Mouse (Mus musculus) heart, embryonic 16.5 days (tissue): Measurements from ENCODE around the gene Upk1a. TPM values are rescaled to one million over a fixed set of nuclear protein-coding genes. Genes with fewer than 3 reads are reported as not detected.

Experiments used
- ATAC-seq: fragments of 200-750 bp; cut with Nextera tagmentation; replicated peaks from 2 replicates; pipeline ENCODE4 v1.8.0; 2017; ENCODE audit warnings: moderate number of reproducible peaks; ENCODE audit not compliant: insufficient read depth, low FRiP score; ENCODE audit errors: extremely low read depth
- H3K27ac ChIP-seq: fragments of 300-500 bp; sonication (generic); 2 replicates; pipeline ENCODE4 v1.5.1; 2014; ENCODE audit warnings: mild to moderate bottlenecking, low read length, control low read depth, moderate library complexity
- H3K27me3 ChIP-seq: fragments of 300-500 bp; sonication (generic); 2 replicates; pipeline ENCODE4 v1.6.1; 2014; ENCODE audit warnings: low read length, mixed read lengths; ENCODE audit not compliant: control insufficient read depth, insufficient read depth
- H3K36me3 ChIP-seq: fragments of 300-500 bp; sonication (generic); 2 replicates; pipeline ENCODE4 v1.6.1; 2014; ENCODE audit not compliant: control insufficient read depth, insufficient read depth
- H3K4me1 ChIP-seq: fragments of 300-500 bp; sonication (generic); 2 replicates; pipeline ENCODE4 v1.6.1; 2014; ENCODE audit warnings: low read length, mixed read lengths; ENCODE audit not compliant: control insufficient read depth, insufficient read depth
- H3K4me2 ChIP-seq: fragments of 300-500 bp; sonication (generic); 2 replicates; pipeline ENCODE4 v1.6.1; 2014; ENCODE audit warnings: low read depth, mild to moderate bottlenecking, control low read depth, low read length
- H3K4me3 ChIP-seq: fragments of 300-500 bp; sonication (generic); 2 replicates; pipeline ENCODE4 v1.5.1; 2014; ENCODE audit warnings: mild to moderate bottlenecking, control low read depth, low read length
- H3K9ac ChIP-seq: fragments of 300-500 bp; sonication (generic); 2 replicates; pipeline ENCODE4 v1.6.1; 2014; ENCODE audit warnings: low read length, control low read depth
- H3K9me3 ChIP-seq: fragments of 300-500 bp; sonication (generic); replicated peaks from 2 replicates; pipeline ENCODE4 v1.6.1; 2016; ENCODE audit warnings: low read length; ENCODE audit not compliant: control insufficient read depth
- WGBS: fragments of 180-500 bp; shearing (Covaris S2); extraction: QIAGEN DNeasy Blood & Tissue Kit; methylation state at CpG from one replicate; pipeline ENCODE4 v1.1.7; 2014; 5-methylcytosine and 5-hydroxymethylcytosine counted together
- polyA plus RNA-seq: library from polyadenylated mRNA; unstranded; fragments of >200 nt; fragmentation: Nextera tagmentation; extraction: Ambion mirVana; gene quantifications from 2 replicates; pipeline ENCODE4 v1.2.1, GENCODE M21; 2015

Gene Upk1a
- polyA plus RNA-seq, 1 experiment from 2014 or later = 0.49 TPM

DNA sequence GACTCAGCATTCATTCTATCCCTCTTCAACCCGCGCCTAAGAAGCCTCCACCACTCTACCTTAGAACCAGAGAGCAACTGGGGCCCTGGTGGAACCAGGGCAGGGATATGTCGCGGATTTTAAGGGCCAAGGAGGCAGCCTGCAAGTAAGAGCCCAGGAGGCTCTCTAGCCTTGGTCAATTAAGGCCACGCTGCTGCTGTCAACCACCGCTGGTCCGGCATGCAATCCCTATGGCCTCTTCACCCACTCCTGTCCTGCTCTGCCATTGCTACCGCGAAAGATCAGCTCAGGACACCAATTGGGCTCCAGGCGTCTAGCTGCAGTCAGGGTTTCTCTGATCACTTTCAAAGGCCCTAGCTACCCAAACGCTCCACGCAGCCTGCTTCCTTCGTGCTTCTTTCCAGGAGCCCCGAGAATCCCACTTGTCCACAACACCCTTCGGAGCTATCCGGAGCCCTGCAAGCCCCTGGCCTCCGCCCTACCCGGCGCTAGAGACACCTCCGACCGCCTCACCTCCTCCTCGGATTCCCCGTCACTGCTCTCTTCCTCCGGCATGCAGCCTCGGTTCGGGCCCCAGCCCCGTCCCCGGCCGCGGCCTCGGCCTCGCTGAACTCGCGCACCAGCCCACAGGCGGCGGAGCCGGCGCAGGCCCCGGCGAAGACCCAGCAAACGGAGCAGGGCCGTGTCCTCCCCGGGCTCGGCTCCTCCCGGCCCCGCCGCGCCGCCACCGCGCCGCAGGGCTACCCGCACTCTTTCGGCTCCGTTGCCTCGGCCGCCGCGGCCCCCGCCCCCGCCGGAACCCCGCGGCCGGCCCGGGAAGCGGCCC, 24.6 kb downstream of the Upk1a start:
- Histone ChIP-seq H3K4me3 (peak overlapping the region; percentile 71), H3K27me3 (no peaks in the 10 kb centered on the region), H3K4me2 (peak overlapping the region; percentile 98), H3K9ac (peak overlapping the region; percentile 88), H3K4me1 (peaks cover 17% of the 10 kb centered on the region), H3K27ac (peak overlapping the region; percentile 80), H3K9me3 (no peaks in the 10 kb centered on the region), H3K36me3 (peaks cover 29% of the 10 kb centered on the region)
- ATAC-seq = peak; percentile 12
- WGBS = 1% methylated on average over 67 of the region's 67 CpGs

DNA sequence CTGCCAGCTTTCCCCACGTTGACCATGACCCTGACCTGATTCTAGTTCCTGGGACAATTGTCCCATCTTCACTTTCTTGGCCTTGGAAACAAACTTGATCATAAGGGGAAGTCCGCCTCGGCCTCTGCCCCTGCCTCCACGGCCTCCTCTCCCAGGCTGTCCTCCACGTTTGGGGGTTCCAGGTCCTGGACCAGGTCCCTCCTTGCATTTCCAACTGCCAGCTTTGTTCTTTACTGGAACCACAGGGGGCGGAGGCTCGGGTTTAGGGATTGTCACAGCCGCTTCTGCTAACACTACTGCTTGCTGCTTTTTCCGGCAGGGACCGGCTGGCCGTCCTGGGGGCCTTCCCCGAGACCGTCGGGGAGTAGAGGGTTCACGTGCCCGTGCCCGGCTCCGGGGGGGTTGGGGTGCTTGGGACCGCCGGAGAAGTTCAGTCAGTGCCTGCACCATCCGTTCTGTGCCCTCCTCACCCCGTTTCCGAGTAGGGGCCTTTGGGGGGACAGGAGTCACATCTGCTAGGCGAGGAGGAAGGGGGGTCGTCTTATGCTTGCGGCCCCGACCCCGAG, 26.1 kb downstream of the Upk1a start:
- H3K27me3 ChIP-seq = no peaks in the 10 kb centered on the region
- no peak overlapping the region; the same call in 1 of the 2 replicates for H3K4me2 ChIP-seq
- no peak overlapping the region for H3K27ac ChIP-seq
- H3K4me3 ChIP-seq = no peak overlapping the region
- peaks cover 17% of the 10 kb centered on the region for H3K4me1 ChIP-seq
- peaks cover 44% of the 10 kb centered on the region for H3K36me3 ChIP-seq
- WGBS = 91% methylated on average over 28 of the region's 28 CpGs
- ATAC-seq = no peak
- no peaks in the 10 kb centered on the region for H3K9me3 ChIP-seq
- H3K9ac ChIP-seq = no peak overlapping the region

DNA sequence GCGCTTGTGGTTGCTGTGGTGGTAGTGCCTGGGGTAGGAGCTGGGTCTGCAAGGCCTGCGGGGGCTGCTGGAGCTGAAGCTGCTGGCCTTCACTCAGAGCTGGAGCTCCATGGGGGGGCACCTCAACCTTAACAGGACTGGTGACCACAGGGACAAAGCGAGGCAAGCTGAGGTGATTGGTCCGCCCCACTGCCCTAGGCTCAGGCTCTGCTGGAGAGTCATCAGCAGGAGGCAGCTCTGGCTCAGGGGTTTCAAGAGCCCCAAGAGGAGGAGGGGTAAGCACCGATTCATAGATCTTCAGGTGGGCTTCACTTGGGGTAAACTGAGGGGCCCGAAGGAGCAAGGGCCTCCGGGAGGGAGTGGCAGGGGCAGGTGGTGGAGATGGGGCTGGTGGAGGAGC, 27.5 kb downstream of the Upk1a start:
- no peak overlapping the region for H3K4me2 ChIP-seq
- H3K4me3 ChIP-seq = no peak overlapping the region
- H3K9me3 ChIP-seq = no peaks in the 10 kb centered on the region
- 93% methylated on average over 7 of the region's 7 CpGs for WGBS
- no peak overlapping the region for H3K9ac ChIP-seq
- no peak for ATAC-seq
- H3K27ac ChIP-seq = no peak overlapping the region
- H3K4me1 ChIP-seq = peaks cover 17% of the 10 kb centered on the region
- no peaks in the 10 kb centered on the region for H3K27me3 ChIP-seq
- H3K36me3 ChIP-seq = peaks cover 52% of the 10 kb centered on the region

DNA sequence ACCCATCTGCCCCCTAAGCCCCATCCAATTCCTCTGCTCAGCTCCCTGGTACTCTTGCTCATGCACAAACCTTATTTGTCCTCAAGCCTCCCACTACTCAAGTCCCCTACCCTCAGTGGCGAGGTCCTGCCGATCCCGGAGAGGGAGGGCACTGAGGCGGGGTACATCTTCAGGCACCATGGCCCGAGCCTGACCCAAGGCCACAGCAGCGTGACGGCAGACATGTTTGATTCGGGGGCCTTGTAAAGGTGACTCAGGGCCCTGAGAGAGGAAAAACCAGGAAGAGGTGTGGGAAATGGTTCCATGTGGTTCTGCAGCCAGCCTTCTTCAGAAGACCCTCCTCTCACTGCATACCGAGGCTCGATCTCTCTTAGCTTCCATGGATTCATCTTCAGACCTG, 28.3 kb downstream of the Upk1a start:
- WGBS = 92% methylated on average over 10 of the region's 10 CpGs
- H3K4me2 ChIP-seq = no peak overlapping the region
- no peak overlapping the region for H3K4me3 ChIP-seq
- H3K36me3 ChIP-seq = peaks cover 60% of the 10 kb centered on the region
- no peaks in the 10 kb centered on the region for H3K9me3 ChIP-seq
- no peak overlapping the region for H3K9ac ChIP-seq
- H3K27me3 ChIP-seq = no peaks in the 10 kb centered on the region
- H3K4me1 ChIP-seq = peaks cover 10% of the 10 kb centered on the region
- no peak for ATAC-seq
- H3K27ac ChIP-seq = no peak overlapping the region

DNA sequence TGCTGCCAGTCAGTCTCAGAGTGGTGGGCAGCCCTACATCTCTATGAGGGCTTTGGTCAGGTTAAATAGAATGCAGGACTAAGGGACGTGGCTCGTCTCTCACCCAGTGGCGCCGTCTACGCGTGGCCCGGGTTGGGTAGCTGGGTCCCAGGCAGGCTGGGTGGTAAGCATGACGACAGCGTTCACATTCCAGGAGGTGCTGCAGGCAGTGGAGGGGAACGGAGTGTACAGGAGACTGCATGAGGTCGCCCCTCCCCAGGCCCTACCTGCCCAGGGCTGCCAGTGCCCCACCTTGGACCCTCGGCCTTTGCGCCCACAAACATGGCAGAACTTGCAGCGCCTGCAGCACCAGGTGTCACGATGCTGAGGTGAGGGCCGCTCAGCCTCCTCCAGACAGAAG, 31.1 kb downstream of the Upk1a start:
- H3K27ac ChIP-seq = no peak overlapping the region
- ATAC-seq = no peak
- peaks cover 87% of the 10 kb centered on the region for H3K36me3 ChIP-seq
- no peak overlapping the region for H3K9ac ChIP-seq
- no peak overlapping the region for H3K4me2 ChIP-seq
- H3K4me1 ChIP-seq = no peaks in the 10 kb centered on the region
- H3K27me3 ChIP-seq = no peaks in the 10 kb centered on the region
- WGBS = 93% methylated on average over 16 of the region's 16 CpGs
- no peak overlapping the region for H3K4me3 ChIP-seq
- no peaks in the 10 kb centered on the region for H3K9me3 ChIP-seq

DNA sequence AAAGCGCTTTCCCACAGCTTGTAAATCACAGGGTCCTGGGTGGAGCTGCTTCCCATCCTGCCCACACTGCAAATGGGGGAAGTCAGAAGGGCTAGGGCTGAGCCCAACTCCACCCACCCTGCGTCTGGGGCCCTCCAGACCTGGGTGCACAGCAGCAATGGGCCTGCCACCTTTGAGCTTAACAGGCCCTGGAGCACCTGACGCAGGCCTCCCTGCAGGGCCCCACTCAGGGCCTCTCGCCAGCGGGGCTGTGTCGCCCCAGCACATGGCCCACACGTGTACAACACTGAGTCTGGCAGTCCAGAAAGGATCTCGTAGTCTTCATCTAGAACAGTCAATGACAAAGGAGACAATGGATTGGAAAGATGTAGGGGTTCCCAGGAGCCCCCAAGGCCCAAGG, 32.7 kb downstream of the Upk1a start:
- 89% methylated on average over 8 of the region's 8 CpGs for WGBS
- no peak; the same call in 1 of the 2 replicates for ATAC-seq

DNA sequence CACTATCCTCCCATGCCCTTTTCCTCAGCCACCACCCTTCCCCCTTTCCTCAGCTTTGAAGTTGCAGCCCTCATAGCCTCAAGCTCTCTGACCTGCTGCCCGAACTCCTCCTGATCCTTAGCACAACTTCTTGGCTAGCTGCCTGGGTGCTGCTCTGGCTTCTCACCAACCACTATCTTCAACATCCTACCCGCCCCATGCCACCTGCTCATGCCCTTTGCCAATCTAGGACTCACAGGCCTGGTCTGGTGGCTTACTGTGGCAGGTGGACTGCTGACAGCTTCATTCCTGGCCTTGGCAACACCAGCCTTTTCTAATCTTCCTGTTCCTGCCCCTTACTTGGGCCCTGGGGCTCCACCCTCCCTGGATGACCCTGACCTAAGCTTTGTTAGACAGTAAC, 39.7 kb downstream of the Upk1a start:
- peaks cover 86% of the 10 kb centered on the region for H3K36me3 ChIP-seq
- no peak overlapping the region for H3K4me3 ChIP-seq
- no peak overlapping the region for H3K4me2 ChIP-seq
- no peaks in the 10 kb centered on the region for H3K27me3 ChIP-seq
- WGBS = 49% methylated on average over 2 of the region's 2 CpGs
- H3K9ac ChIP-seq = no peak overlapping the region
- 0 out of 2 replicates have a peak overlapping the region, but pooled peaks have one; percentile 7 for H3K27ac ChIP-seq
- peak; percentile 35 for ATAC-seq
- H3K9me3 ChIP-seq = no peaks in the 10 kb centered on the region
- peaks cover 7% of the 10 kb centered on the region; the same call in 1 of the 2 replicates for H3K4me1 ChIP-seq

More for the DNA sequence above, 32.7 kb downstream of the Upk1a start:
- H3K4me3 ChIP-seq = no peak overlapping the region
- no peaks in the 10 kb centered on the region for H3K9me3 ChIP-seq
- H3K27ac ChIP-seq = no peak overlapping the region
- no peaks in the 10 kb centered on the region for H3K4me1 ChIP-seq
- H3K27me3 ChIP-seq = no peaks in the 10 kb centered on the region
- no peak overlapping the region for H3K9ac ChIP-seq
- no peak overlapping the region for H3K4me2 ChIP-seq
- H3K36me3 ChIP-seq = peaks cover 87% of the 10 kb centered on the region

DNA sequence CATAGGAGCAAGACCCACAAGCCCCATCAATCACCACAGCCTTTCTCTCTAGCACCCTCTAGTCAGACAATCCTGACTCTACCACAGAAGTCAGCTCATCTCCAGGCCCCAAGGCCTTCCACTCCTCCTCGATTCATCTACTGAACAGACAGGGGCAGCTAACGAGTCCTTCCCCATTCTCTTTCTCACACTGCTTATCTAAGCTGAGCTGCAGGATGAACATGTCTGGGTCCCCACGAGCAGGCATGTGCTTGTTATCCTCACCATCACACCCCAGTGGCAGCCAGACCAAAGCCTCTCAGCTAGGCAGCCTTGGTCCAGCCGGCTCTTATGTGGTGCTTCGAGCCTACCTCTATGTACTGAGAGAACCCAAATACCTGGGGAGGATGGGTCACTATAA, 40.3 kb downstream of the Upk1a start:
- H3K9me3 ChIP-seq = no peaks in the 10 kb centered on the region
- no peak overlapping the region for H3K4me2 ChIP-seq
- H3K27me3 ChIP-seq = no peaks in the 10 kb centered on the region
- no peak for ATAC-seq
- H3K9ac ChIP-seq = no peak overlapping the region
- no peak overlapping the region for H3K27ac ChIP-seq
- peaks cover 84% of the 10 kb centered on the region for H3K36me3 ChIP-seq
- H3K4me3 ChIP-seq = no peak overlapping the region
- 87% methylated on average over 5 of the region's 5 CpGs for WGBS
- H3K4me1 ChIP-seq = peaks cover 7% of the 10 kb centered on the region; the same call in 1 of the 2 replicates

DNA sequence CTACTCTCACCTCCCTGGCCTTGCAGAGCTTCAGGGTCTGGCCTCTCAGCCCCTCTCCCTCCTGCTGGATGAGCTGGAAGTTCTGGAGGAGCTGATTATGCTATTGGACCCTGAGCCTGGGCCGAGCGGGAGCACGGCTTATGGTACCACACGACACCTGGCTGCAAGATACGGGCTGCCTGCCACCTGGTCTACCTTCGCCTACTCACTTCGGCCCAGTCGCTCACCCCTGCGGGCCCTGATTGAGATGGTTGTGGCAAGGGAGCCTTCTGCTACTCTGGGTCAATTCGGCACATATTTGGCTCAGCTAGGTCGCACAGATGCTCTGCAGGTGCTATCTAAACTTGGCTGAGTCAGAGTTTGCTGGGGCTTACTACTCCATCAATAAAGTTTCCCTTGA, 45.1 kb downstream of the Upk1a start:
- Histone ChIP-seq H3K4me1 (peaks cover 6% of the 10 kb centered on the region), H3K9me3 (no peaks in the 10 kb centered on the region), H3K4me2 (no peak overlapping the region), H3K4me3 (no peak overlapping the region), H3K27me3 (no peaks in the 10 kb centered on the region), H3K27ac (no peak overlapping the region), H3K36me3 (peaks cover 58% of the 10 kb centered on the region), H3K9ac (no peak overlapping the region)
- WGBS = 86% methylated on average over 11 of the region's 11 CpGs
- ATAC-seq = no peak
